Mouse (Mus musculus): ENCODE data around the gene Lmf1.

Lmf1 gene

DNA sequence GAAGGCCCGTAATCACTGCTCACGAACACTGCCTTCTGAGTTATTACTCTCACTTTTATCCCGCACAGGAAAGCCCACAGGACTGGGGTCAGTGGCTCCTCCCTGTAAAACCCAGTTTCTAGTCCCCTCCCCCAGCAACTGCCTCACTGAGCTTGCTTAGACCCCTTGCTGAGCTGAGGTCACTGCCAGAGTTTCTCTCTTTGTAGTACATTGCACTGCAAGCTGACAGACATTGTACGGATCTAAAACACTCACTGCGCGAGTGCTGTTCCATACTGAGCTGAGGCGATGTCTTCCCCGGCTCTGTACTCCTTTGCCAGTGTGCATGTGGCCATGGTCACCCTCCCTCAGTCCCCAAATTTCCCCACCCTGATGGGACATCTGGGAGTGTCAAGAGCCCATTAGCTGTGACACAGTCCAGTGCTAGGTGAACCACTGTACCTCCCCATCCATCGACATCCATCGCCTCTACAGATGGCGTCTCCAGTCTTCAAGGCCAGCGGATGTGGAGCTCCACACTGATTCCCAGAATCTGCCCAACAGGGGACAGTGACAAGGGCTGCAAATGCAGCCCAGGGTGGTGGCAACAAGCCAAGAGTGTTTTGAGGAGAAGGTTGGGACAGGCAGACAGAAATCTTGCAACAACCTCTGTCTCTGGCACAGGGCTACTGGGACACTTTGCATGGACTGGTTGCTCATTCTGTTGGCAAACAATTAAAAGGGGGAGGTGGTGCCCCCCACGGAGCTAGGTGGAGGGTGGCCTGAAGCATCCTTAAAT lies 64.8 kb downstream of the Lmf1 start:
- DNase-seq, result no peak

DNA sequence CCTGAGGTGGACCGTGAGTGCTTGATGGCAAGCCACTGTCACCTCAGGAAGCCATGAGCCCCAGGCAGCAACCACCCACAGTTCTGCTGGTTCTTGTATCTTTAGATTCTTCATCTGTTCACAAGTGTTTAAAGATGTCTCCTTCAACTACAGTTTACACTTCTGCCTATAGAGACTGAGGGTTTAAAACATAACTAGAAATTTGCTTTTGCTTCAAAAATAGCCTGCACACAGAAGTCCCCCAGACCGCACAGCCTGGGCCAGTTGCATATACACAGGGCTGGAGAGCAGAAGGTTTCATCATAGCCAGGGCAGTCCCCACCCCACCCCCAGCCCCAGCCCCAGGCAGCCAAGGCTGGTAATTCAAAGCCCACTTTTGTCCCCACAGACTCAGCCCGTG lies 65.9 kb downstream of the Lmf1 start:
- no peak for DNase-seq

DNA sequence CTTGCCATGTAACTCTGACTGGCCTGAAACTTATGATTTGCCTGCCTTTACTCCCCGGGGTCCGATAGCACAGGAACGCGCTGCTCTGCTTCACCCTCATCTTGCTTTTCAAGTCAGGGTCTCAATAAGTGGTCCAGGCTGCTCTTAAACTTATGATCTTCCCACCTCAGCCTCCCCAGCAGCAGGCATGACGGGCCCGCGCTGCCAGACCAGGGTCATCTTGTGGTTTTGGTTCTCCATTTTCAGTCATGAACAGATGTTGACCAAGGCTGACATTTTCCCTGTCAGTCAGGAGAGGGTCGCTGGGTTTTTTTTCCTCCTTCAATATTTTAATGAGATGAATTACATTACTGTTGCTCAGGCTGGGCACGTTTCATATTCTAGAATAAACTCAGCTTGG lies 66.8 kb downstream of the Lmf1 start:
- no peak for DNase-seq

DNA sequence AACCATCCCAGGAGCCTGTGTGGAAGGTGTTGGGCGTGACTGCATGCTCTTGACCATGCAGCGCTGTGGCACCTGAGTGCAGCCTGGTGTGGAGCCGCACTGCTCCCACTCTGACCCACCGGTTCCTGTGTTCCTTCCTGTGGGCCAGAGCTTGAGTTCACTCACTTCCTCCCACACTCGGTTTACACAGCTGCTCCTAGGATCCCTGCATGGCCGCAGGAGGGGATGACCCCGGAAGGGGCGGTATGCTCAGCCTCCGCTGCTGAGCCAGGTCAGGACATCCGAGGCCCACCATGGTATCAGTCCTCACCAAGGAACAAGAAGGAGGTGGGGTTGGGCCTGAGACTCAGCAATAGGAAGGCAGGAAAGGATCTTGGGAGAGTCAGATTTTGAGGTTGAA lies 69.0 kb downstream of the Lmf1 start:
- no peak for DNase-seq

DNA sequence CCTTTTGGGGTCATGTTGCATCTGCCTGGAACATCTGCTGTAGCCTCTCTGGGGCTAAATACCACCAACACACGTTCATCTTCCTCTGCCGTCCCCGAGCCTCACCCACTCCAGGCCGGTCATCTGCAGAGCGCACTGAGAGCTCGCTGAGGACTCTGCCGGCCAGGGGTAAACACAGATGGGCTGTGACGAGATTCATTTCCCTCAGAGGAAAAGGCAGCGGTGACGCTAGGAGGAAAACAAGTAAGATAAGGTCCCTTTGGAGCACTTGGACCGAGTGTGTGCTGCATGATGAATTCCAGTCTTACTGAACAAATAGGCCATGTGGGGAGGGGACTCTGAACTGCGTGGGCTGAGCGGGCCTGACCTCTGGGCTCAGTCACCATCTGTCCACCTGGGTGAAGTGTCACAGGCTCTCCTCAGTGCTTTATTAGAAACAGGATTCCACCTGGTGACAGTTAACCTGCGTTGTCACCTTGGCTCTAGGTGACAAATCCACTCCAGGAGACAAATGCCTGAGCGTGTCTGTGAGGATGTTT lies 69.9 kb downstream of the Lmf1 start:
- DNase-seq, result no peak

DNA sequence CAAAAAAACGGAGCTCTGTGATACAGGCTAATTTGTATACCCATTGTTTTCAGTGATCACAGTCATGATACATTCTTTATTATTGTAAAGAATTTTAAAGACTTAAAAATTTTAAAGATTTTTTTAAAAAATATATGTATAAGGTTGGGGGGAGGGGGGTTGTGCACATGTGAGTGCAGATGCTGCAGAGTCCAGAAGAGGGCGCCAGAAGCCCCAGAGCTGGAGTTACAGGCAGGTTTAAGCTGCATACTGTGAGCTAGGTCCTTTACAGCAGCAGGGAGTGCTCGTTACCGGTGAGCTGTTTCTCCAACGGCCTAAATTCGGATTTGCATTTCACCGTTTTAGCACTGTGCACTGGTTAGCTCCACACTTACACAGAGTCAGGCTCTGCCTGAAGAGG lies 71.8 kb downstream of the Lmf1 start:
- DNase-seq, result no peak

DNA sequence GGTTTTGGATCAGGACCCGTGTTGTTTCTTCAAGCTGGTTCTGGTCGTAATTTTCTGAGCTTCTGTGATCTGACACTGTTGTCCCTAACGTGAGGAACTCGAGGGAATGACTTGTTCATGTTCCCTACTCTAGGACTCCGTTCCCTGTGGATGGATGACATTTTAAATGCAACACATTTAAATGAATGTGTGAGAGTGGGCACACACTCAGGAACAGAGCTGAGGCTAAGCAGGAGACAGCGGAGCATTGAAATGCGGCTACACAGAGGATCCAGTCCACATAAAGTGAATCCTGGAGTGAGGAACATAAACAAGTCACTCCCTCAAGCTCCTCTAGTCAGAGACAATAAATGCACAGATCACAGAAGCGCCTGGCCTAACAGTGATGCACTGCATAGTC lies 73.4 kb downstream of the Lmf1 start:
- DNase-seq, result no peak

DNA sequence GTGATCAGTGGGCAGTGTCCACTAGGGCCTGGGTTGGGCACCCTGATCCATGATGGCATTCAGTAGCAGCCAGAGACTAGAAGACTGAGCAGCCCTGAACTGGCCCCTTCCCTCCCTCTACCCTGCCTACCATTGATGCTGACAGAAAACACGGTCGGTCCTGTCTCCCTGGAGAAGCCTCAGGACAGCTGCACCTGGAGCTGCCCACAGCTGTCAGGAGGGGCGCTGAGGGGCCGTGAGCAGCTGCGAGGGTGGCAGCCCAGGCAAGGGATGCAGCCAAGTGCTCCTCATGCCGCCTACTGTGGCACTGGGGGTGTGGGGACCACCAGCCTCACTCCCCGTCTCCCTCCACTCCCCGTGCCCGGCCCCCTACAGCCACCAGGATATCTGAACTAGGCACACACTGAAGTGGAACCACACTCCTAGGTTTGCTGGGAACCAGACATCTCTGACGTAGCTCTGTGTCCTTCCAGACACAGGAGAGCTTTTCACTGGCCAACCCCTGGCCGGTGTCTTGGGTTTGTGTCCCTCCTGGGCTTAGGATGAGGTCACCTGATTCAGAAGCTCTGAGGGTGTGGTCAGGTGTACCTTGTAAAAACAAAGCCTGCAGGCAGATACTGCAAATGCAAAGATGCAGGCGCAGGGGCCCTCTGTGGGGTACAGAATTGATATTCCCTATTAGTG lies 77.4 kb downstream of the Lmf1 start:
- DNase-seq, result no peak

DNA sequence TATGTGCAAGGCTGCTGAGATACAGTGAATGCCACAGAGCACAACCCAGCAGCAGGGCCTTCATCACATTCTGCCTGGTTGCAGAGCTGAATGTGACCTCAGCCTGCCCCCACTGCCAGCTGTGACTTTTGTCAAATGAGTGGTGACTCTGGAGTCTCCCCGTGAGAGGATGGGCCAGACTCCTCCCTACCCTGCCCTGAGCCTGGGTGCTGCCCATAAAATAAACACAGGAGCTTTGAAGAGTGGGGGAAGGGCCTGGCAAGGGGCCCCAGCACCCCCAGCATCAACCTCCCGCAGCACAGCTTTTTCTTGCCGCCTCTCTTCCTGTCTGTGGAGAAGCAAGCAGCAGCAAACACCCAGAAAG lies 77.9 kb downstream of the Lmf1 start:
- no peak for DNase-seq

DNA sequence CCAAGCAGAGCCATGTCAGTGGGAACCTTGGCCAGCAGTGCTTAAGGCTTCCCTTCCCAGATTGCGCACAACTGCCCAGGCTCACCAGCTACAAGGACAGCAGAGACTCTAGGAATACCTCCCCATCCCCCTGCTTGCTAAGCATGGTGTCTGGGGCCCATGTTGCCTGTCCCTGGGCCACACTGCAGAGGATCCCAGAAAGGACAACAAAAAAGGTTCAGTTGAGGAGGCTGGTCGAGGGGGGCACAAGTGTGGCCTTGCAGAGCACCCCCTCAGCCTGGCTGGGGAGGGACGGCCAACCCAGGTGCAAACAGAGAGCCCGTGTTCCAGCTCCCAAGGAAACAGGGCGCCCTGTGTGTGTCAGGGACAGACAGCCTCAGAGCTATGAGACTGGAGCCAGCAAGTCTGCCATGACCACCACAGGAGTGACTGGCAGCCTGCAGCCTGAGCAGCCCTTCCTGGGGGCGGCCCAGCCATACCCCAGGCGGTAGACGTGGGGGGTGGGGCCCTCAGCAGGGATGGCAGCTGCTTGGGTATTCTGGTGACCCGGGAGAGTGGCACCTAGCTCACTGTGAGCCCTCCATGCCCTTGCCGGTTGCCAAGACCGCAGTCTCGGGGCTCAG lies 84.4 kb downstream of the Lmf1 start:
- no peak for DNase-seq

DNA sequence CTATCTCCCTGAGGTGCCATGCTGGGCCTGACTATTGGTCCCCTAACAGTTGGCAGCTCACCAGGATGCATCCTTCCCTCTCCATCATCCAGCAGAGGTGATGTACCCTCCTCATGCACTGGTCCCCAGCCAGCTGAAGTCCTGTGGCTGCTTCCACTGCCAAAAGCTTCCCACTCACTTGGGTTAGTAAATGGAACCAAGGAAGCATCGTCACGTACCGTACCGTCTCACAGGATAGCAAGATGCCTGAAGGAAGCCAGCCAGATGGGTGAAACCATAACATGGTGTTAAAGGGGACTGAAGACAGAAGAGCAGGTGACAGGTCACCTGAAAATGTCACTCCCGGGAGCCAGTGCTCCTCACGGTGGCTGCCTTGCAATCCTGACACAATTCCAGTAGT lies 86.6 kb downstream of the Lmf1 start:
- DNase-seq, result no peak

DNA sequence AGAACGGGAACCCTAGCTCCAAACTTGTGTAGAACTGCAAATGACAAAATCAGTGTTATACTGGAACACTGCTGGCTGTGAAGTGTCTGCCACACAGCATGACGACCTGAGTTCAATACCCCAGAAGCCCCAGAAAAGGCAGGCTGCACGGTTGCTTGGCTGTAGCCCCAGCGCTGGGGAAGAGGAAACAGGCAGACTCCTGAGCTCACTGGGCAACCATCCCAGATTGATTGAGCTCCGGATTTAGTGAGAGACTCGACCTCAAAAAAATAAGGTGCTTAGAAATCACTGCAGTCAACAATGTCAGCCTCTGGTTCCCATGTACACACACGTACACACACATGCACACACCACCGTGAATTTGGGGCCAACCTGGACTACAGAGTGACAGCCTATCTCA lies 87.0 kb downstream of the Lmf1 start:
- DNase-seq, result no peak

DNA sequence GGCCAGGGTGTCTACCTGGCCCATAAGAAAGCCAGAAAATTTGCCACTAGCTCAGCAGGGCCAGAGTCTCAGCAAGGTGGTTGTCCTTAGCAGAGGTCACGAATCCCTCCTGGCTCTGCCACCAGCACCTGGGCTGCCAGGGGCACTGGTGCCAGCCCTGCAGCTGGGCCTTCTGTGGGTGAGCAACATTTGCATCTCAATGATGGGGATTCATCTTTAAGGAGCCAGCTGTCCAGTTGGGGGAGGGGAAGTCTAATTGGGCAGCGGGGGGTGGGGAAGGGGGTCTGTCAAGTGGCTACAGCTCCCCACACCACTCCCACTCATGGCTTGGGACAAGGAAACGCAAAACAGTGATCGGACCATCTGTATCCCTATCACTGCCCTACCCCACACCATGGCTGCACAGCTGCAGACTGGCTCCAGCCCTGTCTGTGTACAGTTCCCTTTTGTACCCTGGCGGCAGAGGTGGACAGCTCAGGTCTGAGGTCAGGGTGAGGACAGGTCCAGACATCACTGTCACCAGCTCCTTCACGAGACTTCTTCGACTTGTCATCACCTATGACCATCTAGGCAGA lies 89.7 kb downstream of the Lmf1 start:
- no peak for DNase-seq

DNA sequence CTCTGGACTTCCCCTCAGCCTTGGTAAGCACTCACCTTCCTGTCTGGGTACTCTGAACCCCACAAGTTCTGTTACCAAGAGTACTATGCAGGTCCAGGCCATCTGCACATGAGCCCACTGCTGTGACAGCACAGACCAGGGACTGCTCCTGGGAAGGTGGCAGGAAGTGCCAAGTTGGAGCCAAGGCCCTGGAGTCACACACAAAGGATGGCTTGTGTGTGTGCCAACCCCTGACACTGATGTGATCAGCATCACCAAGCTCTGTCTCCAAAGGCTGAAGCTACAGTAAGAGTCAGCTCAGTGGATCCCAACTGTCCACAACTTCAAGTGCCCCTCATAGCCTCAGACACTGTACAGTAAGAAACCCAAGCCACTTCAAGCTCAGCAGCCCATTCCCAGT lies 94.1 kb downstream of the Lmf1 start:
- no peak for DNase-seq

DNA sequence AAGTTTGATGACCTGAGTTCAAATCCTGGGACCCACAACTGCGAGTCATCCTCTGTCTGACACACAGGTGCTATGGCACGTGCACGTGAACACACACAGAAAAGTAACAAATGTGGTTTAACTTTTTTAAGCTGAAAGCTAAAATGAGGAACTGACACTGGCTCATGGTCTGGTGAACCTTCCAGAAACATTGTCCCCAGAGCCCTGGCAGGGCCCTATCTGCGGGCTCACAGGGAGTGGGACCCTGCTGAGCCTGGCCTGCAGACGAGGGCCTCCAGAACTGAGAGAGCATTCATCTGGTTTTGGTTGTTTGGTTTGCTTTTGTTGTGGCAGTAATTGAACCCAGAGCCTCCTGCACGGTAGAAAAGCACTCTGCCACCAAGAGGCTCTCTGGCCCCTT lies 99.1 kb downstream of the Lmf1 start:
- no peak for DNase-seq

DNA sequence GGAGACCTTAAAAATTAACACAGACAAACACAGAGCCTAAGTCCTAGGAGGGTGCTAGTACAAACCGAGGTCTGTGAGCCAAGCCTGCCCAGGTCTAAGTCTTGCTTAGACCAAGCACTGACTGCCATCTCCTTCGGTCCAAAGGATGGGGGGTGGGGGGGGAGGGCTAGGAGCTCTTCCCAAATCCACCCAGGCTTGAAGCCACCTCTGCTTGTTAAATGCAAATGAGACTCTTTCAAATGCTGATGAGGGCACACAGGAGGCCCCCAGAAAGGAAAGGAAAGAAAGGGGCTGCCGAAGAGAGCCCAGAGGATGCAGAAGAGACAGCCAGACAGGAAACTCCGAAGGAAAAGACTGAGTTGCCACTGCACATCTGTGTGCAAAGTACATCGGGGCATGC lies 100.9 kb downstream of the Lmf1 start:
- DNase-seq, result no peak

DNA sequence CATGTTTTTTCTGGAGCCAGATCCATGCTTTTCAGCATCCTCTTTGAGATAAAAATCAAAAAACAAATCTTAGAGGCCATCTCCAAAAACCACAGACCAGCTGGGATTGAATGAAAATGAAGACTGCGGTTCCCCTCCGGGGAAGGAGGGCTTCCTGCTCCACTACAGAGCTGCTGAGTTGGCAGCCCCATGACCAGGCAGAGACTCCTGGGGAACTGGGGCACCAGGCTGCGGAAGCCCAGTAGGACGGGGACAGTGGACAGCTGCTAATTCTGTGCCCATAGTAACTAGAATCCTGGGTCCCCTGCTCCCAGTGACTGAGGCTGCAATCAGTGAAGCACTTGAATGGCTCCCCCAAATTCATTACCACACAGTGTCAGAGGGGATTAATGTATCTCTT lies 102.8 kb downstream of the Lmf1 start:
- no peak for DNase-seq

DNA sequence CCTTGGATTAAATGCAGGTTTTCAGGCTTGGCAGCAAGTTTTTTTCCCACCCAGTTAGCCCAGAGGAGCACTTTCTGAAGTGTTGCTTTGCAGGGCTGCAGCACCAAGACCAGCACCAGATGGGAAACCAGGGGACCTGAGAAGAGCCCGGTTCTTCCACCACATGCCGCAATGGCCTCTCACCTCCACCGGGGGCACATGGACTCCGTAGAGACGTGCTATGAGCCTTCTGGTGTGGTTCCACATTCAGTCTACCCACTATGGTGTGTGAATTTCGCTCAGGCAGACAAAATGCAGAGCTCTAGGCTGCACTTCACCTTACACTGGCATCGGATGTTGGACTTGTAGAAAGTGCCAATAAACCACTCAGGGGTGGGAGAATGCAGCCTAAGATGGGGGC lies 107.4 kb downstream of the Lmf1 start:
- no peak for DNase-seq

DNA sequence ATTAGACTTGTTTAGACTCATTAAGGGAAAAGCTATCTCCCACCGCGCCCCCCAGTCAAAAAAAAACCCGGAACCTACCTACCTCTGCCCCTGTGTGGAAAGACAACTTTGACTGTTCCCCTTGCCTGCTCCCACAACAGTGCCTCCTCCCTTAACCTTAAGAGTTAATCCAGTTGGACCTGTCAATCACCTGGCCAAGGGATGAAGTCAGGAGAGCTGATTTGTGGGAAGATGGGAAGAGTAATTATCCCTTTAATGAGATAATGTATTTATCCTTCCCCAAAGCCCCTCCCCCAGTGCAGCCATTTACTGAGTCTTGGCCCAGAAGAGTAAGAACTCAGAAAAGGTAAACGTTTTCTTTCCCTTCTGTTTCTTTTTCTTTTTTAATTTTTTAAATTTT lies 110.0 kb downstream of the Lmf1 start:
- DNase-seq, result no peak

DNA sequence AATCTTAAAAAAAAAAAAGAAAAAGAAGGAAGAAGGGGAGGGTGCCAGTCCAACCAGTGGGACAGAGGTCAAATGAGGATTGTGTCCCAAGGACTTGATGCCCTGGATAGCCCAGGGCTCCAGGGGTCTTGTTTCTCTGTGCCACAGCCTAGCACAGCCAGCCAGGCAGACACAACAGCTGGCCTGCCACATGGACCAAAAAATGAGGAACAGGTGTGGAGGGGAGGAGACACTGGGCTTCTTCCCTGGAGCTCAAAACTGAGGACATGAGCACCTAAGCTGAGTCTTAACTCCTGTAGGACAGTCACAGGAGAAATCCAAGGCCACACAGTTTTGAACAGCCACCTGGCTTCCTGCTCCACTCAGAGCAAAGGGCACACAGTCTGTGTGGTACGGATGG lies 117.4 kb downstream of the Lmf1 start:
- no peak for DNase-seq

DNA sequence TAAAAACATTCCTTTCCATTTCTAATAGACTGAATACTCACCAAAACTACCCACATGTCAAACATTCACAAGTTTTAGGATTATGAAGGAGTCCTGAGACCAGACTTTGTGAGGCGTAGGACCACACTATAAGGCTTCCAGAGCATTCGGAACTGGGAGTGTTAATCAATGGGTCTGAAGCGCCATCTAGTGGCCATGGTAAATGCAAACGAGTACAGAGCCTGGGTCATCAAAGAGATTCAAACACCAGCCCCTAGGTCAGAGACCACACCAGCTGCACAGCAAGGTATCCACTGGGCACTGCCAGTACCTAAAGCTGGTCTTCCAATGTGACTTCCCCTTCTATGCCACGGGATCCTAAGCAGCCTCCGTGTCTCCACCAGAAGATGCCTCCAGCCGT lies 119.6 kb downstream of the Lmf1 start:
- peak in 1 of 2 experiments; percentile 38 for DNase-seq

DNA sequence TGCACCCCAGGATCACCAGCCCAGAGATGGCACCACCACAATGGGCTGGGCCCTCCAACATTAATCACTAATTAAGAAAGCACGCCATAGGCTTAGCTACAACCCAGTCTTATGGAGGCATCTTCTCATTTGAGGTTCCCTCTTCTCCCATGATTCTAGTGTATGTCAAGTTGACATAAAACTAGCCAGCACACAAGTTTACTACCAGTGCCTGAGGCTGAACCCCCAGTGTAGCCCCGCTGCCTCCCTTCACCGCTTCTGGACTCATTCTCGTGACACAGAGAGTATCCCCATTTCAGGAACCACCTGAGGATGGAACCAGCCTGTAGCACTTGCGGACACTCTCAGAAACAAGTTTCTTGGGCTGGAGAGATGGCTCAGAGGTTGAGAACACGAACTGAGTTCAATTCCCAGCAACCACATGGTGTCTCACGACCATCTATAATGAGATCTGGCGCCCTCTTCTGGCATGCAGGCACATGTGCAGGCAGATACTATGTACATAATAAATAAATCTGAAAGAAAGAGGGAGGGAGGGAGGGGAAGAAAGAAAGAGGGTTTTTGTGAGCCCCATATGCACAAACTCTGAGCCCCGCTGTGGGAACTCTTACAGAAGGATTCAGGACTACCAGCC lies 122.1 kb downstream of the Lmf1 start:
- no peak for DNase-seq

DNA sequence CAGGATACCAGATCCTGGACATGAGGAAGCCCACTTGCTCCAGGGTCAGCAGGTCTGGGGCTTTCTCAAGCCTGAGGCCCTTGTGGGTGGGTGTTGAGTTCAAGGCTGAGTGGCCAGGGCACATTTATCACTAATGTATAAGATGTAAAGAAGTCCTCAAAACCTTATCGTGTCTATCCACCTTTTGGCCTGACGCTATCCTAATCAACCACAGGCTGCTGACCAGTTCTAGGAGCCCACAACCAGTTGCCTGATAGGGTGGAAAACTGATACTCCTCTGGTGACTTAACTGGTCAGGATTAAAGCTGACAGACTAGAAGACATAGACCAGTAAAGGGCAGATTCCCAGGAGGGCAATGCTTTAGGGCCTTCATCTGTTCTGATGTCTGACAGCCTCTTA lies 131.1 kb downstream of the Lmf1 start:
- no peak for DNase-seq
